Mouse (Mus musculus) effector memory CD4-positive, alpha-beta T cell, adult 5 months (primary cell): Measurements from ENCODE around the gene Acadl. TPM values are rescaled to one million over a fixed set of nuclear protein-coding genes. Genes with fewer than 3 reads are reported as not detected.

Source experiments
- polyA plus RNA-seq: library from polyadenylated mRNA; unstranded; fragments of 100-300 nt; shearing (Covaris generic); gene quantifications from one replicate; pipeline ENCODE4 v1.2.1, GENCODE M21; 2017

Gene Acadl
- polyA plus RNA-seq: 74.1 TPM

GRCm38 (mm10) chr1:66862712-66863511 is at the start of gene Acadl:
Acadl (minus strand) TSS chr1:66863277.

DNA sequence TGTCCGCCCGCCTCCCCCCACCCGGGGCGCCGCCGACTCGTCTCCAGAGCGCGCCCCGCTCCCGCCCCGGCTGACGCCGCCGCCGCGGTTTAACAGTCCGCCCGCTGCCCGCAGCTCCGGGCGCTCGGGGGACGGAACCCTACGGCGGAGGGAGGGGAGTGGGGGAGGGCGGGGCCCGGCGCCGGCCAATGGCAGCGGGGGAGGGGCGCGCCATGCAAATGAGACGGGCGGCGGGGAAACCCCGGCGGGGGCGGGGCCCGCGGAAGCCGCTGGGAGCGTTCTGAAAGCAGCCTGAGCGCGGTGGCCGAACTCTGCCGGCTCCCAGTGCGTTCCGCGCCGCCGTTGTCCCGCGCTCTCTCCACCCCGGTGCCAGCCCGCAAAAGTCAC is 45.6 kb downstream of the Acadl start, which contains the start of gene Kansl1l:
Kansl1l (minus strand) TSS at position 110 of the 387 bp plus-strand sequence.

Other genes starting within 250 kb of the Acadl start
- gene Rpe, start 162.4 kb downstream of the Acadl start, polyA plus RNA-seq: 37.5 TPM
- gene Kansl1l, start 45.7 kb downstream of the Acadl start, polyA plus RNA-seq: 41.1 TPM
- not detected for gene Myl1, start 82.1 kb upstream of the Acadl start, polyA plus RNA-seq
- 64.7 TPM for gene Lancl1, start 175.6 kb upstream of the Acadl start, polyA plus RNA-seq